Mouse (Mus musculus) intestine, embryonic 16.5 days (tissue): ENCODE data around the gene Lhx4. TPM values are rescaled to one million over a fixed set of nuclear protein-coding genes. Genes with fewer than 3 reads are reported as not detected.

Experiments used
- ATAC-seq: fragments of 200-750 bp; cut with Nextera tagmentation; 2 replicates; pipeline ENCODE4 v1.8.0; 2017; ENCODE audit warnings: moderate TSS enrichment, moderate library complexity
- H3K27ac ChIP-seq: fragments of 300-500 bp; sonication (generic); 2 replicates; pipeline ENCODE4 v1.5.1; 2014; ENCODE audit warnings: mild to moderate bottlenecking, low read length
- H3K27me3 ChIP-seq: fragments of 300-500 bp; sonication (generic); replicated peaks from 2 replicates; pipeline ENCODE4 v1.6.1; 2014; ENCODE audit warnings: low read length, control low read depth, mixed read lengths; ENCODE audit not compliant: control insufficient read depth, insufficient read depth
- H3K36me3 ChIP-seq: fragments of 300-500 bp; sonication (generic); 2 replicates; pipeline ENCODE4 v1.6.1; 2014; ENCODE audit warnings: low read length, control low read depth; ENCODE audit not compliant: control insufficient read depth, insufficient read depth
- H3K4me1 ChIP-seq: fragments of 300-500 bp; sonication (generic); 2 replicates; pipeline ENCODE4 v1.6.1; 2014; ENCODE audit warnings: low read length, control low read depth, mixed read lengths; ENCODE audit not compliant: control insufficient read depth, insufficient read depth
- H3K4me2 ChIP-seq: fragments of 300-500 bp; sonication (generic); 2 replicates; pipeline ENCODE4 v1.6.1; 2014; ENCODE audit warnings: low read depth, low read length, control low read depth
- H3K4me3 ChIP-seq: fragments of 300-500 bp; sonication (generic); 2 replicates; pipeline ENCODE4 v1.5.1; 2014; ENCODE audit warnings: mild to moderate bottlenecking, low read length
- H3K9ac ChIP-seq: fragments of 300-500 bp; sonication (generic); 2 replicates; pipeline ENCODE4 v1.6.1; 2014; ENCODE audit warnings: low read depth, low read length
- H3K9me3 ChIP-seq: fragments of 300-500 bp; sonication (generic); 2 replicates; pipeline ENCODE4 v1.6.1; 2016; ENCODE audit warnings: low read length, control low read depth; ENCODE audit not compliant: control insufficient read depth
- WGBS: fragments of 180-500 bp; shearing (Covaris S2); extraction: QIAGEN DNeasy Blood & Tissue Kit; methylation state at CpG from one replicate; pipeline ENCODE4 v1.1.7; 2014; 5-methylcytosine and 5-hydroxymethylcytosine counted together
- polyA plus RNA-seq: library from polyadenylated mRNA; unstranded; fragments of >200 nt; fragmentation: Nextera tagmentation; extraction: Ambion mirVana; gene quantifications from 2 replicates; pipeline ENCODE4 v1.2.1, GENCODE M21; 2015

Lhx4 gene
- polyA plus RNA-seq, 1 experiment from 2014 or later: 0.10 TPM

DNA sequence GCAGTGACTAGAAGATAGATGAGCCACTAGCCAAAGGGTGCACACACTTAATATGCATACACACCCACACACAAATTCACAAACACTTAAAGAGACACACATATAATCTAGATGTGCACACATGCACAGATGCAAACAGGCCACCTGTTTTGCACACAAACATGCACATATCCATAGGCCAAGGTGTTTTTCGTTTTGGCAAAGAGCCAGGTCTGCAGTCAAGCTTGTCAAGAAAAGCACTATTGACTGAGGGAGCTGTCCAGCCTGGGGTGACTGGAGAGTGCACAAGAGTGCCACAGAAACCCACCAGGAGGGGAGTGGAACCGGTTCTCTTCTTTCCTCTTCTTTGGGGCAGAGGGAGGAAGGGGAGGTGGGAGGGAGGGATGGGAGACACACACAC, 20.3 kb downstream of the Lhx4 start:
- Histone ChIP-seq H3K27me3 (peaks cover 64% of the 10 kb centered on the region), H3K9ac (no peak overlapping the region), H3K27ac (no peak overlapping the region), H3K4me3 (no peak overlapping the region), H3K36me3 (no peaks in the 10 kb centered on the region), H3K9me3 (peaks cover 2% of the 10 kb centered on the region; the same call in 1 of the 2 replicates), H3K4me1 (no peaks in the 10 kb centered on the region), H3K4me2 (no peak overlapping the region)
- WGBS: 0% methylated on average over 2 of the region's 2 CpGs
- no peak for ATAC-seq

DNA sequence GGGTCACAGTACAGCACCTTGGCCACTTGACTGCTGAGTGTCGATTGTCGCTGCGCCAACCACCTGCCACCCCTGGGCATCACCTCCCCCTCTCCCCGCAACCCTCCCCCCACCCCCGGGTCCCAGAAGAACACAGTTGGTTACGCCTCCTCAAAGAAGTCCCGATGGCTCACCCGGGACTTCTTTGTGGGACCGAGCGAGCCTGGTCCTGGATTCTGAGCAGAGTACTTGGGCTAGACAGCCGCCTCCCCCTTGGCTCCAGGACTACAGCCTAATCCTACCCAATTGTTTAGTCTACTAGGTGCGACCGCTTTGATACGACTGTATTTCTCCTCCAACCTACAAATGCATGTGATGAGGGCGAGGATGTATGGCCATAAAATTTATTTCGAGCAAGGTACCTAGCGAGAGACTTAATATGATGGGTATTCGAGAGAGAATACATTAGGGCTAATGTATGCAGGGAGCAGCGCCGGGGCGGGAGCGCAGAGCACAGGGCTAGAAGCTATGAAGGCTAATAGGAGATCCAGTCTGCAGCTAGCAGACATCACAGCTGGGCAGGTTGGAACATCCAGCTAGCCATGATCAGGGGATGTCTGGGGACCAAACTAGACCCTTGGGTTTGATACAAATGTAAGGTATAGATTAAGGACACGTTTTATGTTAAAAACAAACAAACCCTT, 22.2 kb downstream of the Lhx4 start:
- H3K9me3 ChIP-seq: peaks cover 2% of the 10 kb centered on the region; the same call in 1 of the 2 replicates
- H3K27me3 ChIP-seq: peaks cover 50% of the 10 kb centered on the region
- H3K9ac ChIP-seq: no peak overlapping the region
- WGBS: 3% methylated on average over 23 of the region's 23 CpGs
- no peak for ATAC-seq
- no peak overlapping the region for H3K4me2 ChIP-seq
- H3K27ac ChIP-seq: no peak overlapping the region
- H3K4me1 ChIP-seq: no peaks in the 10 kb centered on the region
- H3K4me3 ChIP-seq: no peak overlapping the region
- no peaks in the 10 kb centered on the region for H3K36me3 ChIP-seq

DNA sequence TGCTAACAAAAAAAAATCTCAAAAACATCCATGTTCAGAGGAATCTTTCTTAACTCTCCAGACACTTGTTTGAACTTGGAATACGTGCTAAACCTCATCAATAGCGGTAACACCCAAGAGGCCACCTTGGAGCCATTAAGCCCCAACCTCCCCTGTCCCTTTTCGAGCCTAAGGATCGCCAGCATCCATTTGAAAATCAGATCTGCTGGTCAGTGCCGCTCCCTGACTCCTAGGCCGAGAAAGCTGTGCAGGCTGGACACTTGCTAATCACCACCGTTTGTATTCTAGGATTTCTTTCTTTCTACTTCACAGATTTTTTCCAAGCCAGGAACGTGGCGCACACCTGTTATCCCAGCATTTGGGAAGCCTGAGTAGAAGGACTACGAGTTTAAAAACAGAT, 23.7 kb downstream of the Lhx4 start:
- H3K36me3 ChIP-seq: no peaks in the 10 kb centered on the region
- 33% methylated on average over 10 of the region's 10 CpGs for WGBS
- no peak overlapping the region for H3K27ac ChIP-seq
- no peak overlapping the region for H3K4me3 ChIP-seq
- H3K4me1 ChIP-seq: no peaks in the 10 kb centered on the region
- H3K4me2 ChIP-seq: no peak overlapping the region
- H3K9me3 ChIP-seq: peaks cover 2% of the 10 kb centered on the region; the same call in 1 of the 2 replicates
- ATAC-seq: no peak
- peaks cover 55% of the 10 kb centered on the region for H3K27me3 ChIP-seq
- H3K9ac ChIP-seq: no peak overlapping the region

DNA sequence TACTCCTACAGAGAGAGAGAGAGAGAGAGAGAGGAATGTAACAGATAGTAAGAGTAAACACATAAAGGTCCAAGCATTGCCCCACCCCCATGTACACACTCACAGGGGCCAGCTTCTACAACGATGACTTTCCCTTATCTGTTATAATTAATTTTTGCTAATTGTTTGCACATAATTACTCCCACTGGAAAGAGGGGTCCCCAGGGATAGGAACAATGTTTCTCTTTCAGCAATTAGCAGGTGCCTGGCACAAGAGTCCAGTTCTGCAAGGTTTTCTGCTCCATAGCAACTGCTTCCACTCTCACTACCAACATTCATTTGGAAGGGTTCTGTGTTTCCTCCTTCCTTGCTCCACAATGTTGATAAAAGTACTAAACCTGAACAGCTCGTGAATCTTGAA, 25.6 kb downstream of the Lhx4 start:
- Histone ChIP-seq H3K4me2 (no peak overlapping the region), H3K9me3 (peaks cover 2% of the 10 kb centered on the region; the same call in 1 of the 2 replicates), H3K27me3 (peaks cover 43% of the 10 kb centered on the region)

DNA sequence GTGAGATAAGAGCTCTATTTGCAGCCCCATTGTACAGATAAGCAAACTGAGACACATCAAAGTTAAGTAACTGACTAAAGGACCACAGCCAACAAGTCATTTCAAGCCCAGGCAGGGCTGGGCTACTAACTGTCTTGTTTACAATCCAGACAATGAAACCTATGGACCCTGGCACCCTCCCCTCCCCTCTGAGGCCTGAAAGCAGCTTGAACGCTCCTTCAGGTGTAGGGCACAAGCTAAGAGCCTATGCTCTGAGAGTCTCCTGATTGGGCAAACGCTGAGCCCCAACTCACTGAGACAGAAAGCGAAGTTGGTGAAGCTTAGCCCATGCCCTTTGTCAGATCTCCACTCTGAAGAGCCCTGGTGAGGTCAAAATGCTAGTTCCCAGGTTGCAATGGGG, 27.2 kb downstream of the Lhx4 start:
- peaks cover 2% of the 10 kb centered on the region; the same call in 1 of the 2 replicates for H3K9me3 ChIP-seq
- H3K4me3 ChIP-seq: no peak overlapping the region
- no peak overlapping the region for H3K27ac ChIP-seq
- 75% methylated on average over 3 of the region's 3 CpGs for WGBS
- H3K4me1 ChIP-seq: no peaks in the 10 kb centered on the region
- no peak overlapping the region for H3K9ac ChIP-seq
- H3K27me3 ChIP-seq: peaks cover 29% of the 10 kb centered on the region
- no peaks in the 10 kb centered on the region for H3K36me3 ChIP-seq
- no peak for ATAC-seq
- H3K4me2 ChIP-seq: no peak overlapping the region

More for the DNA sequence above, 25.6 kb downstream of the Lhx4 start:
- H3K36me3 ChIP-seq: no peaks in the 10 kb centered on the region
- 50% methylated on average over 2 of the region's 2 CpGs for WGBS
- no peak for ATAC-seq
- no peaks in the 10 kb centered on the region for H3K4me1 ChIP-seq
- H3K9ac ChIP-seq: no peak overlapping the region
- H3K27ac ChIP-seq: no peak overlapping the region
- no peak overlapping the region for H3K4me3 ChIP-seq

DNA sequence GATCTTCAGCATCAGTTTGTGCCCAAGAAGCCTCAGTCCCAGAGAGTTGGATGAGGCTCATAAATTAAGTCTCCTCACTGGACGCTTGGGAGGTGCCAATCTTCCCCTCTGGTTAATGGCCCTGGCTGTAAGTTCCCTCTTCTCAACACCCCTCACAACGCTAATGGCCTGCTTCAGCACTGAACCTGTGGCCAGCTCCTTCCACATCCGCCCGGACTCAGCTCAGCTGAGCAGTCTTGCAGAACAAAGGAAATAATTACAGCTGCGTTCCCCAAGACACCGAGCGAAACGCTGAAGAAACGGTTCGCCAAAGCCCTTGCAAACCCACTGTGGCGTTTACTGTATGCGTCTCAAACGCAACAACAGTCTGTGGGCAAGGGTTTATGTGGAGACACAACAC, 29.3 kb downstream of the Lhx4 start:
- Histone ChIP-seq H3K4me3 (no peak overlapping the region; the same call in 1 of the 2 replicates), H3K36me3 (no peaks in the 10 kb centered on the region), H3K27ac (no peak overlapping the region), H3K9ac (no peak overlapping the region), H3K4me2 (0 out of 2 replicates have a peak overlapping the region, but pooled peaks have one; percentile 27), H3K4me1 (no peaks in the 10 kb centered on the region), H3K9me3 (peaks cover 2% of the 10 kb centered on the region; the same call in 1 of the 2 replicates), H3K27me3 (peaks cover 16% of the 10 kb centered on the region)
- WGBS: 1% methylated on average over 13 of the region's 13 CpGs
- ATAC-seq: no peak

DNA sequence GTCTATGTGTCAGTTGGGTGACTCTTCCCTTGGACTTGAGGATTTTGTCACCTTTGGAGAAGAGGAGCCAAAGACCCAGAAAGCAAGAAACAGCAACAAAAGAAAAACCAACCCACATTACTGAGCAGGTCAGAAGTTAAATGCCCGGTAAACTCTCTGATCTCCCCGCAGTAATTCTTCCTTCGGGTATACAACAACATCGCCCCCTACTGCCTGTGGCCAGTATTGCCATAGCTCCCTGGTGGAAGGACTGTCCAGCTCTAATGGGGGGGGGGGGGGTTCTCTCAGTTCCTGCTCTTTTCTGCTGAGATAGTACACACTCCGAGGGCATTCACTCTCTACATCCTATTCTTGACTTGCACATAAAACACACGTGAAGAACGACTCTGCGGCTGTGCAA, 30.0 kb downstream of the Lhx4 start:
- Histone ChIP-seq H3K4me1 (no peaks in the 10 kb centered on the region), H3K36me3 (no peaks in the 10 kb centered on the region), H3K27ac (no peak overlapping the region), H3K9ac (no peak overlapping the region), H3K4me3 (no peak overlapping the region), H3K9me3 (no peaks in the 10 kb centered on the region; the same call in 1 of the 2 replicates), H3K4me2 (no peak overlapping the region), H3K27me3 (peaks cover 16% of the 10 kb centered on the region)
- ATAC-seq: no peak
- 43% methylated on average over 8 of the region's 8 CpGs for WGBS

DNA sequence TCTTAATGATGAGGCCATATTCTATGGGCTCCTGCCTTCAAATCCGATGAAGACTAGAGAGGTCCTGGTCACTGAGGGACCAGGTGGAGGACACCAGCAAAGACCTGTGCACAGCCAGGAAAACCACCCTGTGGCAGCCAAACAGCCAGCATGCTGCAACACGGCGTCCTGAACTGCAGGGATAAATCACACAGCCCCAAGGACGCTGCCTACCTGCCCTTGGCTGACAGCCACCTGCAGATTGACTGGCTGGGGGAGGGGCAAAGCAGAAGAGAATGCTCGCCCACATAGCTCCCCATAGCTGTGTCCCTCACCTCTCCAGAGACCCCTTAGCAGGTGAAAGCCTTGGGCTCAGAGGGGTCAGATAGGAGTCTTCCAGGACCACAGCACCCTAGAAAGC, 31.5 kb downstream of the Lhx4 start:
- Histone ChIP-seq H3K4me3 (no peak overlapping the region), H3K27me3 (peaks cover 16% of the 10 kb centered on the region)

DNA sequence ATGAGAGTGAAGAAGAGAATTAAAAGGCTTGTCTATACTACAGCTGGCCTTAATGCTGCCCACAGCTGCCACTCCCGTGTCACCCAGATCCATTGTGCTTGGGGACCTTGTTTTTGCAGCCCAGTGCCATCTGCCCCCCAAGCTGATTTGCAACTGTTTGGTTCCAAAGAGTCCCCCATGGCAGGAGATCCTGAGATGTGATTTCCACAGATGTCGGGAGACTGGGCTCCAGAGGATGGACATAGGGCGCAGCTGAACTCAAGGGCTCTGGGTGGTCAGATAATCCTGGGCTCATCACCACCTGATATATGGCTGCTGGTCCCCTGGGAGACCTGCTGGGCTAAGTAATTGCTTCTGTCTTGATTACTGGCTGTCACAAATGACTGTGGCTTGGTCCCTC, 32.6 kb downstream of the Lhx4 start:
- Histone ChIP-seq H3K27ac (no peak overlapping the region), H3K4me3 (no peak overlapping the region), H3K36me3 (no peaks in the 10 kb centered on the region), H3K9ac (no peak overlapping the region), H3K4me1 (no peaks in the 10 kb centered on the region), H3K4me2 (no peak overlapping the region), H3K9me3 (no peaks in the 10 kb centered on the region), H3K27me3 (peaks cover 15% of the 10 kb centered on the region)
- no peak for ATAC-seq
- 78% methylated on average over 3 of the region's 3 CpGs for WGBS

More for the DNA sequence above, 31.5 kb downstream of the Lhx4 start:
- no peak for ATAC-seq
- no peaks in the 10 kb centered on the region for H3K4me1 ChIP-seq
- no peak overlapping the region for H3K4me2 ChIP-seq
- H3K27ac ChIP-seq: no peak overlapping the region
- H3K9me3 ChIP-seq: no peaks in the 10 kb centered on the region
- H3K9ac ChIP-seq: no peak overlapping the region
- no peaks in the 10 kb centered on the region for H3K36me3 ChIP-seq
- 47% methylated on average over 5 of the region's 5 CpGs for WGBS

DNA sequence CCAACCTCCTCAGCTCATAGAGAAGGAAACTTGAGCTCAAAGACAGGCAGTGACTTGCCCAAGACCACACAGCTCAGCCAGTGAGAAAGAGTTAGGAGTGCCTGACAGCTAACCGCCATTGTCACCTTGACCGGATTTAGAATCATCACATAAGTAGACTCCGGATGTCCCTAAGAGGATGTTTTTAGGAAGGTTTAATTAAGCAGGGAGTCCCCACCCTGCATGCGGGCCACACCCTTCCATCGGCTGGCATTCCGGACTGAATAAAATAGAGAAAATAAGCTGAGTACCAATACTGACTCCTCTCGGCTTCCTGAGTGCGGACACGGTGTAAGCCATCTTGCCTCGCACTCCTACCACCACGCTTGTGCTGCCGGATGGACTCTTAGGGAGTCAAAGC, 34.2 kb downstream of the Lhx4 start:
- Histone ChIP-seq H3K4me3 (no peak overlapping the region), H3K9ac (no peak overlapping the region), H3K36me3 (no peaks in the 10 kb centered on the region), H3K9me3 (no peaks in the 10 kb centered on the region), H3K27me3 (peaks cover 5% of the 10 kb centered on the region), H3K27ac (no peak overlapping the region), H3K4me2 (no peak overlapping the region), H3K4me1 (no peaks in the 10 kb centered on the region)
- ATAC-seq: no peak
- 90% methylated on average over 12 of the region's 12 CpGs for WGBS
